Mouse (Mus musculus) testis, adult 2 months (tissue): ENCODE measurements around the gene Vps33b.

Experiments
- CTCF ChIP-seq: fragments of 200-500 bp; IDR thresholded peaks from 2 replicates; pipeline ENCODE4 v1.5.1; 2012; ENCODE audit warnings: low read depth, mild to moderate bottlenecking, inconsistent platforms, low read length, moderate library complexity; ENCODE audit not compliant: control insufficient read depth, insufficient read depth, insufficient replicate concordance
- POLR2A ChIP-seq: fragments of 200-500 bp; IDR thresholded peaks from 2 replicates; pipeline ENCODE4 v1.6.1; 2012; ENCODE audit warnings: low read depth, mild to moderate bottlenecking, inconsistent platforms, low read length, moderate library complexity; ENCODE audit not compliant: control insufficient read depth

DNA sequence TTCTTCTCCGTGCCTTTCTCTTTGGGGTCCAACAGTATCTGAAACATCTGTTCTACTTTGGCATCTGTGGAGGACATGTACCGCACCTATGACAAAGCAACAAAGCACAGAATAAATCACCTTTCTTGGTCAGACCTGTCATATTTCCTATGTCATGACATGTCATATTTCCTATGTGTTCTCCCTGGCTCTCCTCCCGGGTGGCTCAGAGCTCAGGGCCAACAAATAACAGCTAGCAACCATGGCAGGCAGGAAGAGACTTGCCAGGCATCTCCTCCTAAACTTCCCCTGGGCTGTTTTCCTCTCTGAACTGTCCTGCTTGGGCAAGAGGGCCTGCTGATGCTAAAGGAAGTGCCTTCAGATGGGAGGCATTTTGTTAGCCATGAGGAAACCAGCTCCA lies 67.5 kb downstream of the Vps33b start:
- no peak for TF ChIP-seq CTCF
- TF ChIP-seq POLR2A: no peak
